In the genomic region with DNA sequence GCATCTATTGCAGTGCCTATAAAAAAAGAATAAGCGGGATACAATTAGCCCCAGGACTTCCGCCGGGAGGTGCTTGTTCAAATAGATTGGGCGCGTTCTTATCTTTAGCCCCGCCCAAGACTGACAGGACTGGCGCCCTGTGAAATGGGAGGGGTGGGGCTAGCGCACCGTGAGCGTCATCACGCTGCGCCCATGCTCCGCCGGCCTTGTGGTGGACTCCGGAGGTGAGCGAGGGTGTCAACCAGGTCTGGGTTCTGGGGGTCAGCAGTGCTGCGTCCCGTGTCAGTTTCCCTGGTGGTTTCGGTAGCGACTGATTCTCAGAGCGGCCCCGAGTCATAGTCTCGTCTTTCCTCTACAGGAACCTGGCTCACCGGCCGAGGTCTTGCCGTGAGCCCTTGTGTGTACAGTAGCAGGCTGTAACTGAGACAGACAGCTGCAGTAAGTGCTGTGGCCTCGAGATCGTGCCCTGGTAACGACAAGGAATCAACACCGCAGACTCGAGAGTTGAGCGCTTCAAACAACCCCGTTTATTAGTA, we compare ENCODE assay signal across 8 mouse cellular contexts. TPM values are rescaled to one million over a fixed set of nuclear protein-coding genes. Genes with fewer than 3 reads are reported as not detected.
DNase-seq lines count a peak whose midpoint lies in the region; ATAC-seq and TF ChIP-seq lines count a peak whose summit lies in the region.

A gene (plus strand): TSS at position 172 of the 536 bp plus-strand sequence.

- H3K9me3 ChIP-seq in embryonic facial prominence, embryonic 13.5 days, result no peaks in the 10 kb centered on the region
- H3K9me3 ChIP-seq in limb, embryonic 12.5 days, result peaks cover 5% of the 10 kb centered on the region; the same call in 1 of the 2 replicates
- no peaks in the 10 kb centered on the region for H3K9me3 ChIP-seq in midbrain, embryonic 15.5 days

- peak; percentile 88 for ATAC-seq in embryonic facial prominence, embryonic 13.5 days (ENCODE audit: insufficient number of reproducible peaks, insufficient read depth, low FRiP score, low TSS enrichment, low read depth)
- peak; percentile 92 for ATAC-seq in limb, embryonic 12.5 days (ENCODE audit: insufficient number of reproducible peaks, insufficient read depth, low FRiP score, low TSS enrichment, low read depth)
- peak; percentile 96 for ATAC-seq in midbrain, embryonic 15.5 days (replicated peaks)

- peaks cover 8% of the 10 kb centered on the region for H3K4me1 ChIP-seq in embryonic facial prominence, embryonic 13.5 days
- no peaks in the 10 kb centered on the region; the same call in 1 of the 2 replicates for H3K4me1 ChIP-seq in kidney, adult 2 months (ENCODE audit: control insufficient read depth, insufficient read depth, low read length)
- peaks cover 7% of the 10 kb centered on the region for H3K4me1 ChIP-seq in limb, embryonic 12.5 days (replicated peaks)
- H3K4me1 ChIP-seq in midbrain, embryonic 15.5 days, result peaks cover 12% of the 10 kb centered on the region
- no peaks in the 10 kb centered on the region for H3K4me1 ChIP-seq in spleen, adult 2 months (ENCODE audit: control insufficient read depth, insufficient read depth, insufficient read length)

- TF ChIP-seq CTCF in kidney, adult 2 months (conservative IDR thresholded peaks at IDR 0.05; ENCODE audit: insufficient read depth, insufficient read length, low read depth, low read length), result no peak
- no peak for TF ChIP-seq CTCF in spleen, adult 2 months (IDR thresholded peaks at IDR 0.05; ENCODE audit: extremely low read depth, insufficient read depth, insufficient read length, insufficient replicate concordance)

- peak; percentile 98 for DNase-seq in 3134 (ENCODE audit: extremely low read depth, insufficient read length, low spot score)
- peak; percentile 95 for DNase-seq in adrenal gland, postnatal 36 days
- peak; percentile 96 for DNase-seq in heart, adult 18-20 months
- peak; percentile 97 for DNase-seq in kidney, adult 2 months
- peak; percentile 79 to 91 for DNase-seq in spleen, adult 2 months (ENCODE audit: low read depth in 1 of 2, low spot score in 2 of 2)

- peaks cover 39% of the 10 kb centered on the region for H3K36me3 ChIP-seq in embryonic facial prominence, embryonic 13.5 days
- H3K36me3 ChIP-seq in kidney, adult 2 months (ENCODE audit: control insufficient read depth, insufficient read depth, low read length), result peaks cover 2% of the 10 kb centered on the region
- peaks cover 37% of the 10 kb centered on the region for H3K36me3 ChIP-seq in limb, embryonic 12.5 days
- H3K36me3 ChIP-seq in midbrain, embryonic 15.5 days (replicated peaks), result peaks cover 12% of the 10 kb centered on the region; the same call in 1 of the 2 replicates
- H3K36me3 ChIP-seq in spleen, adult 2 months (ENCODE audit: control insufficient read depth, insufficient read depth, low read length), result peaks cover 12% of the 10 kb centered on the region

- H3K4me3 ChIP-seq in embryonic facial prominence, embryonic 13.5 days, result peak within 1 kb of the TSS; percentile 85
- H3K4me3 ChIP-seq in kidney, adult 2 months (ENCODE audit: insufficient read depth, low read depth, low read length), result peak within 1 kb of the TSS; percentile 98
- peak within 1 kb of the TSS; percentile 77 for H3K4me3 ChIP-seq in limb, embryonic 12.5 days (replicated peaks)
- peak within 1 kb of the TSS; percentile 56 for H3K4me3 ChIP-seq in midbrain, embryonic 15.5 days
- peak within 1 kb of the TSS; percentile 74 for H3K4me3 ChIP-seq in spleen, adult 2 months (ENCODE audit: extremely low read depth, insufficient read depth, insufficient read length)

- TF ChIP-seq POLR2A in kidney, adult 2 months (IDR thresholded peaks at IDR 0.05; ENCODE audit: low read depth, low read length), result peak; percentile 87
- peak; percentile 82 for TF ChIP-seq POLR2A in spleen, adult 2 months (IDR thresholded peaks at IDR 0.05; ENCODE audit: low read depth, low read length)

- WGBS in embryonic facial prominence, embryonic 13.5 days, result under 1% methylated on average over 33 of the region's 33 CpGs
- WGBS in kidney, adult 2 months, result under 1% methylated on average over 33 of the region's 33 CpGs
- under 1% methylated on average over 33 of the region's 33 CpGs for WGBS in limb, embryonic 12.5 days
- WGBS in midbrain, embryonic 15.5 days, result under 1% methylated on average over 33 of the region's 33 CpGs
- WGBS in spleen, adult 2 months, result under 1% methylated on average over 33 of the region's 33 CpGs

- peak within 1 kb of the TSS; percentile 89 for H3K9ac ChIP-seq in embryonic facial prominence, embryonic 13.5 days
- H3K9ac ChIP-seq in limb, embryonic 12.5 days (replicated peaks), result peak within 1 kb of the TSS; percentile 72
- peak within 1 kb of the TSS; percentile 72 for H3K9ac ChIP-seq in midbrain, embryonic 15.5 days

- H3K4me2 ChIP-seq in embryonic facial prominence, embryonic 13.5 days, result peak within 1 kb of the TSS; percentile 85
- H3K4me2 ChIP-seq in limb, embryonic 12.5 days, result peak within 1 kb of the TSS; percentile 90
- peak within 1 kb of the TSS; percentile 82 for H3K4me2 ChIP-seq in midbrain, embryonic 15.5 days

- H3K27ac ChIP-seq in embryonic facial prominence, embryonic 13.5 days, result no peak within 1 kb of the TSS; the same call in 1 of the 2 replicates
- peak within 1 kb of the TSS; percentile 78 for H3K27ac ChIP-seq in kidney, adult 2 months (ENCODE audit: insufficient read depth, low read depth, low read length)
- peak within 1 kb of the TSS; percentile 29; the same call in 1 of the 2 replicates for H3K27ac ChIP-seq in limb, embryonic 12.5 days
- H3K27ac ChIP-seq in midbrain, embryonic 15.5 days, result peak within 1 kb of the TSS; percentile 51
- H3K27ac ChIP-seq in spleen, adult 2 months (ENCODE audit: insufficient read depth, low read length), result peak within 1 kb of the TSS; percentile 22

- H3K27me3 ChIP-seq in embryonic facial prominence, embryonic 13.5 days, result peaks cover 6% of the 10 kb centered on the region; the same call in 1 of the 2 replicates
- H3K27me3 ChIP-seq in kidney, adult 2 months (replicated peaks; ENCODE audit: control insufficient read depth, insufficient read depth, low read length), result no peaks in the 10 kb centered on the region
- H3K27me3 ChIP-seq in limb, embryonic 12.5 days, result peaks cover 10% of the 10 kb centered on the region; the same call in 1 of the 2 replicates
- no peaks in the 10 kb centered on the region for H3K27me3 ChIP-seq in midbrain, embryonic 15.5 days (replicated peaks)
- H3K27me3 ChIP-seq in spleen, adult 2 months (ENCODE audit: control insufficient read depth, insufficient read depth, low read length), result no peaks in the 10 kb centered on the region

RNA-seq across cellular contexts. Expression of the gene that starts here (rescaled TPM):
- total RNA-seq in adrenal gland, postnatal 36 days (2021), result 100 to 1,000 TPM in 1 of 2 experiments, 10 to 100 TPM in 1; 80.7 to 106 TPM
- 205 and 223 TPM in 2 replicates for polyA plus RNA-seq in embryonic facial prominence, embryonic 13.5 days (2015; fragmentation: Nextera tagmentation; extraction: Ambion mirVana)
- total RNA-seq in heart, adult 18-20 months (2021), result 10 to 100 TPM; 87.6 to 91.5 TPM
- polyA plus RNA-seq in kidney, adult 2 months (2012; rRNA removed), result 91.8 and 128 TPM in 2 replicates
- polyA plus RNA-seq in limb, embryonic 12.5 days (2016; fragmentation: Nextera tagmentation; extraction: Ambion mirVana), result 178 and 186 TPM in 2 replicates
- polyA plus RNA-seq in midbrain, embryonic 15.5 days (2015; fragmentation: Nextera tagmentation; extraction: Ambion mirVana), result 161 and 167 TPM in 2 replicates
- polyA plus RNA-seq in spleen, adult 2 months (2012; rRNA removed), result 29.2 and 34.9 TPM in 2 replicates
